Mouse (Mus musculus): Measurements from ENCODE around the gene Gm5678.
A peak's percentile ranks its signal among the peaks of the same experiment; 100 is the strongest.

GRCm38 (mm10) chr16:93604481-93604969 lies 23.4 kb upstream of the Gm5678 start:
- TF ChIP-seq POLR2A (IDR thresholded peaks at IDR 0.05; ENCODE audit: extremely low read depth, insufficient read depth, low read length) (0 out of 2 replicates have a peak, but pooled peaks have one; percentile 28), CTCF (IDR thresholded peaks at IDR 0.05; ENCODE audit: extremely low read depth, insufficient read depth, low read length) (no peak)
